In the genomic region with DNA sequence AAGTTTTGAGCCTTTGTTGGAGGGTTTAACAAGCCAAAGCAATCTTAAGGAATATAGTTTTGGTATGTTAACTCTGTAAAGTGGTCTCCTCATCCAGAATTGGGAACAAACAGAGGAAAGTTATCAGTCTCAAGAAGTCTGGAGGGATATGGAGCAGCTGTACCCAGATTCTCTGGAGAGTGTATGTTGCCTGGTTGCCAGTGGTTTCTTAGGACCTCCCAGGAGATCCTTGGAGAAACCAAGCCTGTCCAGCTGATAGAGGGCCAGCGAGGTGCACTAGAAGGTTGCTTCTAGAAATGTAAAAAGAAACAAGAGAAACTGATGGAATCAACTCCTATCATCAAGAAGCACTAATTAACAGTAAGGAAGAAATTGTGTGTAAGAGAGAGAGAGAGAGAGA, we compare ENCODE assay signal across 29 mouse cellular contexts. TPM values are rescaled to one million over a fixed set of nuclear protein-coding genes. Genes with fewer than 3 reads are reported as not detected.
DNase-seq lines count a peak whose midpoint lies in the region; ATAC-seq and TF ChIP-seq lines count a peak whose summit lies in the region.
"Had no signal": no experiment of that assay in that cellular context is flagged by ENCODE, and none has a peak within 500 bp of the region (broad histone marks: within the 10 kb centered on the region; RNA-seq: fewer than 3 reads in every experiment).

No protein-coding gene starts in this region.

- no peak overlapping the region for H3K4me3 ChIP-seq in heart, embryonic 15.5 days
- H3K4me3 ChIP-seq in heart, embryonic 11.5 days (ENCODE audit: low read depth, low read length) = no peak overlapping the region
- H3K4me3 ChIP-seq in kidney, postnatal 0 days (replicated peaks; ENCODE audit: low read depth, low read length) = no peak overlapping the region
- H3K4me3 ChIP-seq in intestine, embryonic 15.5 days (replicated peaks) = no peak overlapping the region
- no peak overlapping the region for H3K4me3 ChIP-seq in myocyte
- H3K4me3 ChIP-seq: forebrain, embryonic 15.5 days; hindbrain, embryonic 13.5 days; layer of hippocampus, adult 2 months; neural tube, embryonic 12.5 days had no signal

- no peak overlapping the region for H3K9ac ChIP-seq in heart, embryonic 15.5 days
- H3K9ac ChIP-seq in heart, embryonic 11.5 days (ENCODE audit: low read depth, low read length) = no peak overlapping the region
- no peak overlapping the region for H3K9ac ChIP-seq in kidney, postnatal 0 days (ENCODE audit: low read depth, low read length)
- H3K9ac ChIP-seq in intestine, embryonic 15.5 days = no peak overlapping the region
- H3K9ac ChIP-seq: forebrain, embryonic 15.5 days; hindbrain, embryonic 13.5 days; neural tube, embryonic 12.5 days had no signal

- no peak for ATAC-seq in heart, embryonic 15.5 days (replicated peaks; ENCODE audit: insufficient number of reproducible peaks, insufficient read depth, low FRiP score, low read depth)
- ATAC-seq in heart, embryonic 11.5 days (replicated peaks; ENCODE audit: insufficient number of reproducible peaks, low FRiP score, low TSS enrichment) = no peak
- no peak for ATAC-seq in kidney, postnatal 0 days (replicated peaks; ENCODE audit: low FRiP score, low read depth)
- peak; percentile 31; the same call in 1 of the 2 replicates for ATAC-seq in intestine, embryonic 15.5 days
- no peak for ATAC-seq in megakaryocyte-erythroid progenitor cell, adult 5-6 weeks (replicated peaks; ENCODE audit: low FRiP score, low TSS enrichment, poor library complexity, severe bottlenecking)
- ATAC-seq: forebrain, embryonic 15.5 days; inflammation-experienced regulatory T-cells, adult 6 months; Patski had no signal

- whole genome bisulfite sequencing in heart, embryonic 15.5 days = 63% methylated on average over 1 of the region's 1 CpGs
- 80% methylated on average over 1 of the region's 1 CpGs for WGBS in heart, embryonic 11.5 days (ENCODE audit: insufficient replicate concordance)
- WGBS in kidney, postnatal 0 days = 69% methylated on average over 1 of the region's 1 CpGs
- 56% methylated on average over 1 of the region's 1 CpGs for WGBS in intestine, embryonic 15.5 days

- no peak overlapping the region for H3ac ChIP-seq in myocyte (ENCODE audit: control insufficient read depth, insufficient read length)

- DNase-seq in kidney, postnatal 0 days (ENCODE audit: low spot score) = peak; percentile 54
- DNase-seq in kidney, adult 8-10 months = no peak
- DNase-seq: adrenal gland, postnatal 36 days; B cell, adult 2 months; cerebellum, adult 9-10 months; gastrocnemius, postnatal 10 days; kidney, postnatal 14 days; layer of hippocampus, postnatal 36 days; lung, postnatal 14 days; midbrain, embryonic 14.5 days; right cerebral cortex, postnatal 14 days; thymus, postnatal 36 days had no signal

- H3K4me1 ChIP-seq in heart, embryonic 15.5 days (replicated peaks) = 0 out of 2 replicates have a peak, but pooled peaks cover 2% of the 10 kb centered on the region
- H3K4me1 ChIP-seq in heart, embryonic 11.5 days (ENCODE audit: control insufficient read depth, insufficient read depth, low read length) = no peaks in the 10 kb centered on the region
- H3K4me1 ChIP-seq in kidney, postnatal 0 days (replicated peaks; ENCODE audit: insufficient read depth, low read length) = no peaks in the 10 kb centered on the region
- no peaks in the 10 kb centered on the region for H3K4me1 ChIP-seq in intestine, embryonic 15.5 days (replicated peaks)
- H3K4me1 ChIP-seq: forebrain, embryonic 15.5 days; hindbrain, embryonic 13.5 days; neural tube, embryonic 12.5 days had no signal

- H3K4me2 ChIP-seq in heart, embryonic 15.5 days = no peak overlapping the region
- H3K4me2 ChIP-seq in heart, embryonic 11.5 days = no peak overlapping the region
- H3K4me2 ChIP-seq in kidney, postnatal 0 days (ENCODE audit: low read length) = no peak overlapping the region
- no peak overlapping the region for H3K4me2 ChIP-seq in intestine, embryonic 15.5 days (replicated peaks)
- H3K4me2 ChIP-seq in myocyte (ENCODE audit: low read depth) = peak overlapping the region; percentile 52
- H3K4me2 ChIP-seq: forebrain, embryonic 15.5 days; hindbrain, embryonic 13.5 days; neural tube, embryonic 12.5 days had no signal

- peak overlapping the region; percentile 37; the same call in 1 of the 2 replicates for H3K27ac ChIP-seq in heart, embryonic 15.5 days
- no peak overlapping the region for H3K27ac ChIP-seq in heart, embryonic 11.5 days (ENCODE audit: low read depth, low read length)
- H3K27ac ChIP-seq in kidney, postnatal 0 days = peak overlapping the region; percentile 25; the same call in 1 of the 2 replicates
- no peak overlapping the region for H3K27ac ChIP-seq in intestine, embryonic 15.5 days
- H3K27ac ChIP-seq: forebrain, embryonic 15.5 days; hindbrain, embryonic 13.5 days; layer of hippocampus, adult 2 months; neural tube, embryonic 12.5 days had no signal

- no peak for TF ChIP-seq CTCF in kidney, postnatal 0 days (IDR thresholded peaks at IDR 0.05; ENCODE audit: low read depth)

- H3K9me3 ChIP-seq in heart, embryonic 15.5 days (replicated peaks) = no peaks in the 10 kb centered on the region
- H3K9me3 ChIP-seq in heart, embryonic 11.5 days (replicated peaks; ENCODE audit: control insufficient read depth, low read length) = no peaks in the 10 kb centered on the region
- no peaks in the 10 kb centered on the region for H3K9me3 ChIP-seq in kidney, postnatal 0 days (replicated peaks; ENCODE audit: low read length)
- H3K9me3 ChIP-seq in intestine, embryonic 15.5 days = no peaks in the 10 kb centered on the region
- H3K9me3 ChIP-seq: forebrain, embryonic 15.5 days; G1E; hindbrain, embryonic 13.5 days; neural tube, embryonic 12.5 days had no signal

- H3K36me3 ChIP-seq in heart, embryonic 15.5 days = no peaks in the 10 kb centered on the region
- H3K36me3 ChIP-seq in heart, embryonic 11.5 days (ENCODE audit: control insufficient read depth, insufficient read depth, low read length) = no peaks in the 10 kb centered on the region
- no peaks in the 10 kb centered on the region for H3K36me3 ChIP-seq in kidney, postnatal 0 days (ENCODE audit: insufficient read depth, low read length)
- no peaks in the 10 kb centered on the region for H3K36me3 ChIP-seq in intestine, embryonic 15.5 days
- H3K36me3 ChIP-seq in myocyte (ENCODE audit: control insufficient read depth, insufficient read depth) = no peaks in the 10 kb centered on the region
- H3K36me3 ChIP-seq: forebrain, embryonic 15.5 days; hindbrain, embryonic 13.5 days; neural tube, embryonic 12.5 days had no signal

- no peaks in the 10 kb centered on the region for H3K27me3 ChIP-seq in heart, embryonic 15.5 days
- no peaks in the 10 kb centered on the region for H3K27me3 ChIP-seq in heart, embryonic 11.5 days (ENCODE audit: control insufficient read depth, insufficient read depth, low read length)
- H3K27me3 ChIP-seq in kidney, postnatal 0 days (ENCODE audit: insufficient read depth, low read length) = no peaks in the 10 kb centered on the region
- H3K27me3 ChIP-seq in intestine, embryonic 15.5 days (replicated peaks) = no peaks in the 10 kb centered on the region
- no peaks in the 10 kb centered on the region for H3K27me3 ChIP-seq in myocyte (ENCODE audit: control insufficient read depth, insufficient read depth, insufficient read length)
- H3K27me3 ChIP-seq: CH12.LX; forebrain, embryonic 15.5 days; hindbrain, embryonic 13.5 days; neural tube, embryonic 12.5 days; Patski had no signal

- peaks cover 60% of the 10 kb centered on the region for H3K79me2 ChIP-seq in myocyte (ENCODE audit: control insufficient read depth, insufficient read depth)

- no peak for TF ChIP-seq POLR2A in myocyte (IDR thresholded peaks at IDR 0.05; ENCODE audit: insufficient read length, low read depth)

RNA-seq across cellular contexts. Expression of a gene that starts 17.7 kb away (rescaled TPM):
- 40.0 and 50.0 TPM in 2 replicates for polyA plus RNA-seq in heart, embryonic 15.5 days (2015; fragmentation: Nextera tagmentation; extraction: Ambion mirVana)
- 58.0 and 64.1 TPM in 2 replicates for polyA plus RNA-seq in heart, embryonic 11.5 days (2014; fragmentation: Nextera tagmentation; extraction: Ambion mirVana)
- polyA plus RNA-seq in kidney, postnatal 0 days (2015; fragmentation: Nextera tagmentation; extraction: Ambion mirVana) = 41.7 and 45.9 TPM in 2 replicates
- polyA plus RNA-seq in intestine, embryonic 15.5 days (2015; fragmentation: Nextera tagmentation; extraction: Ambion mirVana) = 54.6 and 55.5 TPM in 2 replicates
- 60.3 TPM for polyA plus RNA-seq in myocyte (2012; fragmentation: generic; extraction: Trizol)
- 106 and 112 TPM in 2 replicates for total RNA-seq in megakaryocyte-erythroid progenitor cell, adult 5-6 weeks (2014; fragmentation: Nextera tagmentation)
- 207 and 289 TPM in 2 replicates for total RNA-seq in megakaryocyte-erythroid progenitor cell, adult 5-6 weeks (2017)

RNA-seq across cellular contexts. Expression of a gene that starts 18.0 kb away (rescaled TPM):
- polyA plus RNA-seq in heart, embryonic 15.5 days (2015; fragmentation: Nextera tagmentation; extraction: Ambion mirVana) = 3.9 and 4.6 TPM in 2 replicates
- 5.3 and 6.5 TPM in 2 replicates for polyA plus RNA-seq in heart, embryonic 11.5 days (2014; fragmentation: Nextera tagmentation; extraction: Ambion mirVana)
- polyA plus RNA-seq in kidney, postnatal 0 days (2015; fragmentation: Nextera tagmentation; extraction: Ambion mirVana) = 9.6 and 11.4 TPM in 2 replicates
- 6.7 and 9.2 TPM in 2 replicates for polyA plus RNA-seq in intestine, embryonic 15.5 days (2015; fragmentation: Nextera tagmentation; extraction: Ambion mirVana)
- polyA plus RNA-seq in myocyte (2012; fragmentation: generic; extraction: Trizol) = 8.8 TPM
- 2.3 and 4.4 TPM in 2 replicates for total RNA-seq in megakaryocyte-erythroid progenitor cell, adult 5-6 weeks (2014; fragmentation: Nextera tagmentation)
- 0.75 TPM in 1 of 2 replicates, not detected in the other for total RNA-seq in megakaryocyte-erythroid progenitor cell, adult 5-6 weeks (2017)

RNA-seq across cellular contexts. Expression of a gene that starts 45.5 kb away (rescaled TPM):
- polyA plus RNA-seq in heart, embryonic 15.5 days (2015; fragmentation: Nextera tagmentation; extraction: Ambion mirVana) = 0.10 and 0.22 TPM in 2 replicates
- polyA plus RNA-seq in heart, embryonic 11.5 days (2014; fragmentation: Nextera tagmentation; extraction: Ambion mirVana) = 0.10 and 0.61 TPM in 2 replicates
- 0.13 and 0.34 TPM in 2 replicates for polyA plus RNA-seq in kidney, postnatal 0 days (2015; fragmentation: Nextera tagmentation; extraction: Ambion mirVana)
- 0.29 and 0.38 TPM in 2 replicates for polyA plus RNA-seq in intestine, embryonic 15.5 days (2015; fragmentation: Nextera tagmentation; extraction: Ambion mirVana)
- polyA plus RNA-seq in myocyte (2012; fragmentation: generic; extraction: Trizol) = 0.06 TPM
- total RNA-seq in megakaryocyte-erythroid progenitor cell, adult 5-6 weeks (2014; fragmentation: Nextera tagmentation) = 0.12 TPM in 1 of 2 replicates, not detected in the other
- total RNA-seq in megakaryocyte-erythroid progenitor cell, adult 5-6 weeks (2017) = 0.23 TPM in 1 of 2 replicates, not detected in the other
- total RNA-seq: adrenal gland, adult 18-20 months; adrenal gland, postnatal 36 days; gastrocnemius, postnatal 10 days; heart, postnatal 25 days; layer of hippocampus, postnatal 36 days; left cerebral cortex, postnatal 10 days; liver, adult 2 months had no signal

RNA-seq across cellular contexts. Expression of a gene that starts 45.9 kb away (rescaled TPM):
- 130 and 151 TPM in 2 replicates for polyA plus RNA-seq in heart, embryonic 15.5 days (2015; fragmentation: Nextera tagmentation; extraction: Ambion mirVana)
- 137 and 146 TPM in 2 replicates for polyA plus RNA-seq in heart, embryonic 11.5 days (2014; fragmentation: Nextera tagmentation; extraction: Ambion mirVana)
- polyA plus RNA-seq in kidney, postnatal 0 days (2015; fragmentation: Nextera tagmentation; extraction: Ambion mirVana) = 164 and 165 TPM in 2 replicates
- polyA plus RNA-seq in intestine, embryonic 15.5 days (2015; fragmentation: Nextera tagmentation; extraction: Ambion mirVana) = 184 and 199 TPM in 2 replicates
- 202 TPM for polyA plus RNA-seq in myocyte (2012; fragmentation: generic; extraction: Trizol)
- 47.6 and 53.1 TPM in 2 replicates for total RNA-seq in megakaryocyte-erythroid progenitor cell, adult 5-6 weeks (2014; fragmentation: Nextera tagmentation)
- 48.8 and 57.6 TPM in 2 replicates for total RNA-seq in megakaryocyte-erythroid progenitor cell, adult 5-6 weeks (2017)

Comparison
In these comparisons a context has a peak if more than half of its experiments do, and no peak if none do; other contexts are left out.
1. H3K27ac ChIP-seq: peak in heart, embryonic 15.5 days (single experiment) and kidney, postnatal 0 days (single experiment); none in heart, embryonic 11.5 days (single experiment) and intestine, embryonic 15.5 days (single experiment).